In genomic region chr8:95888285-95889136, GRCm38 (mm10) we compare ENCODE assay signal across 8 mouse cellular contexts. TPM values are rescaled to one million over a fixed set of nuclear protein-coding genes. Genes with fewer than 3 reads are reported as not detected.
DNase-seq lines count a peak whose midpoint lies in the region; ATAC-seq and TF ChIP-seq lines count a peak whose summit lies in the region.

Gene Got2, minus strand, starts transcription at chr8:95888547.

- H3K36me3 ChIP-seq in heart, embryonic 11.5 days (ENCODE audit: control insufficient read depth, insufficient read depth, low read length) = no peaks in the 10 kb centered on the region
- no peaks in the 10 kb centered on the region for H3K36me3 ChIP-seq in kidney, embryonic 16.5 days (ENCODE audit: insufficient read depth, low read length)
- no peaks in the 10 kb centered on the region for H3K36me3 ChIP-seq in liver, adult 2 months (ENCODE audit: control insufficient read depth, insufficient read depth, low read length)
- no peaks in the 10 kb centered on the region for H3K36me3 ChIP-seq in myocyte (ENCODE audit: control insufficient read depth, insufficient read depth)
- no peaks in the 10 kb centered on the region; the same call in 1 of the 2 replicates for H3K36me3 ChIP-seq in splenic B cell, adult 2 months (ENCODE audit: control insufficient read depth, insufficient read depth, low read length, poor library complexity, severe bottlenecking)

- H3K4me1 ChIP-seq in heart, embryonic 11.5 days (ENCODE audit: control insufficient read depth, insufficient read depth, low read length) = peaks cover 13% of the 10 kb centered on the region; the same call in 1 of the 2 replicates
- peaks cover 34% of the 10 kb centered on the region for H3K4me1 ChIP-seq in kidney, embryonic 16.5 days (ENCODE audit: insufficient read depth, low read length)
- peaks cover 4% of the 10 kb centered on the region; the same call in 1 of the 2 replicates for H3K4me1 ChIP-seq in liver, adult 2 months (ENCODE audit: control insufficient read depth, insufficient read depth, low read length)

- H3K9ac ChIP-seq in heart, embryonic 11.5 days (ENCODE audit: low read depth, low read length) = peak within 1 kb of the TSS; percentile 86
- peak within 1 kb of the TSS; percentile 82 for H3K9ac ChIP-seq in kidney, embryonic 16.5 days (replicated peaks; ENCODE audit: low read length)
- peak within 1 kb of the TSS; percentile 90 for H3K9ac ChIP-seq in liver, adult 2 months (ENCODE audit: low read depth, low read length)

- H3K9me3 ChIP-seq in heart, embryonic 11.5 days (replicated peaks; ENCODE audit: control insufficient read depth, low read length) = no peaks in the 10 kb centered on the region
- no peaks in the 10 kb centered on the region for H3K9me3 ChIP-seq in kidney, embryonic 16.5 days (ENCODE audit: low read length)

- WGBS in heart, embryonic 11.5 days (ENCODE audit: insufficient replicate concordance) = 7% methylated on average over 31 of the region's 31 CpGs
- 8% methylated on average over 31 of the region's 31 CpGs for WGBS in kidney, embryonic 16.5 days
- 6% methylated on average over 31 of the region's 31 CpGs for WGBS in liver, adult 2 months

- peak within 1 kb of the TSS; percentile 61 for H3K4me2 ChIP-seq in heart, embryonic 11.5 days
- H3K4me2 ChIP-seq in kidney, embryonic 16.5 days (replicated peaks; ENCODE audit: low read depth, low read length) = peak within 1 kb of the TSS; percentile 82
- H3K4me2 ChIP-seq in myocyte (ENCODE audit: low read depth) = peak within 1 kb of the TSS; percentile 74

- TF ChIP-seq POLR2A in liver, adult 2 months (IDR thresholded peaks at IDR 0.05; ENCODE audit: extremely low read depth, insufficient read depth, low read length) = peak; percentile 38; the same call in 1 of the 2 replicates
- peak; percentile 61 for TF ChIP-seq POLR2A in myocyte (IDR thresholded peaks at IDR 0.05; ENCODE audit: insufficient read length, low read depth)

- peak; percentile 95 for DNase-seq in B cell, adult 2 months
- DNase-seq in brain, adult 2 months (ENCODE audit: low read depth, low spot score) = peak; percentile 97
- peak; percentile 86 for DNase-seq in liver, adult 2 months (ENCODE audit: extremely low read depth, low read depth, low spot score)
- peak; percentile 95 for DNase-seq in splenic B cell, adult 2 months (ENCODE audit: low read depth, low spot score)

- H3ac ChIP-seq in myocyte (ENCODE audit: control insufficient read depth, insufficient read length) = peak within 1 kb of the TSS; percentile 31

- H3K4me3 ChIP-seq in heart, embryonic 11.5 days (ENCODE audit: low read depth, low read length) = peak within 1 kb of the TSS; percentile 89
- H3K4me3 ChIP-seq in kidney, embryonic 16.5 days (ENCODE audit: low read length) = peak within 1 kb of the TSS; percentile 92
- H3K4me3 ChIP-seq in liver, adult 2 months (ENCODE audit: insufficient read depth, low read depth, low read length) = peak within 1 kb of the TSS; percentile 65
- peak within 1 kb of the TSS; percentile 70 for H3K4me3 ChIP-seq in myocyte

- peak; percentile 93 for TF ChIP-seq CTCF in liver, adult 2 months (IDR thresholded peaks at IDR 0.05; ENCODE audit: low read depth, low read length)

- ATAC-seq in erythroblast, adult 5-6 weeks (replicated peaks; ENCODE audit: low FRiP score, poor library complexity, severe bottlenecking) = peak; percentile 96
- ATAC-seq in heart, embryonic 11.5 days (replicated peaks; ENCODE audit: insufficient number of reproducible peaks, low FRiP score, low TSS enrichment) = peak; percentile 85
- peak; percentile 87 for ATAC-seq in kidney, embryonic 16.5 days (ENCODE audit: low FRiP score, low TSS enrichment)

- no peaks in the 10 kb centered on the region for H3K27me3 ChIP-seq in heart, embryonic 11.5 days (ENCODE audit: control insufficient read depth, insufficient read depth, low read length)
- no peaks in the 10 kb centered on the region for H3K27me3 ChIP-seq in kidney, embryonic 16.5 days (ENCODE audit: insufficient read depth, low read length)
- no peaks in the 10 kb centered on the region for H3K27me3 ChIP-seq in liver, adult 2 months (ENCODE audit: control insufficient read depth, insufficient read depth, low read length)
- H3K27me3 ChIP-seq in myocyte (ENCODE audit: control insufficient read depth, insufficient read depth, insufficient read length) = no peaks in the 10 kb centered on the region
- no peaks in the 10 kb centered on the region for H3K27me3 ChIP-seq in splenic B cell, adult 2 months (ENCODE audit: control insufficient read depth, insufficient read depth, low read length, poor library complexity, severe bottlenecking)

- peak within 1 kb of the TSS; percentile 76 for H3K27ac ChIP-seq in heart, embryonic 11.5 days (ENCODE audit: low read depth, low read length)
- peak within 1 kb of the TSS; percentile 84 for H3K27ac ChIP-seq in kidney, embryonic 16.5 days (ENCODE audit: low read length)
- H3K27ac ChIP-seq in liver, adult 2 months (replicated peaks; ENCODE audit: insufficient read depth, low read depth, low read length) = peak within 1 kb of the TSS; percentile 99

- peaks cover 11% of the 10 kb centered on the region for H3K79me2 ChIP-seq in liver, adult 2 months (ENCODE audit: control insufficient read depth, insufficient read depth, low read length)
- H3K79me2 ChIP-seq in myocyte (ENCODE audit: control insufficient read depth, insufficient read depth) = peaks cover 43% of the 10 kb centered on the region

TF ChIP-seq in myocyte, 11 proteins besides CTCF, POLR2A, EP300 and RAD21:
- TF ChIP-seq MYOG (IDR thresholded peaks at IDR 0.05; ENCODE audit: control insufficient read depth in 1 of 3, insufficient read depth in 1 of 3, insufficient read length in 2 of 3, low read depth in 2 of 3) = peak in 1 of 3 experiments; percentile 40
- TF ChIP-seq SRF (IDR thresholded peaks at IDR 0.05; ENCODE audit: control insufficient read depth, insufficient read length, low read depth) = peak; percentile 47
- peak in 1 of 3 experiments; percentile 17 for TF ChIP-seq MYOD1 (IDR thresholded peaks at IDR 0.05; ENCODE audit: control insufficient read depth in 1 of 3, insufficient read length in 2 of 3, low read depth in 2 of 3)
- peak; percentile 30 for TF ChIP-seq E2F4 (IDR thresholded peaks at IDR 0.05; ENCODE audit: insufficient read depth)
- TF ChIP-seq CEBPB (IDR thresholded peaks at IDR 0.05; ENCODE audit: insufficient read depth, poor library complexity, severe bottlenecking) = no peak

RNA-seq across cellular contexts. Expression of gene Got2, which starts in this region (rescaled TPM):
- 25.4 and 38.0 TPM in 2 replicates for total RNA-seq in erythroblast, adult 5-6 weeks (2015; ENCODE audit: low replicate concordance)
- 14.8 and 28.5 TPM in 2 replicates for total RNA-seq in erythroblast, adult 5-6 weeks (2017; ENCODE audit: low replicate concordance)
- polyA plus RNA-seq in heart, embryonic 11.5 days (2014; fragmentation: Nextera tagmentation; extraction: Ambion mirVana) = 132 and 141 TPM in 2 replicates
- polyA plus RNA-seq in kidney, embryonic 16.5 days (2015; fragmentation: Nextera tagmentation; extraction: Ambion mirVana) = 286 and 293 TPM in 2 replicates
- total RNA-seq in liver, adult 2 months (2014; rRNA removed) = 271 and 323 TPM in 2 replicates
- polyA plus RNA-seq in liver, adult 2 months (2012; rRNA removed) = 350 and 393 TPM in 2 replicates
- polyA plus RNA-seq in myocyte (2012; fragmentation: generic; extraction: Trizol) = 241 TPM

Comparison
In these comparisons a context has a peak if more than half of its experiments do, and no peak if none do; other contexts are left out.
1. Peak in every context shown above with its lines: DNase-seq, ATAC-seq, H3K4me3 ChIP-seq and H3K27ac ChIP-seq.